Mouse (Mus musculus) liver, embryonic 13.5 days (tissue): Measurements from ENCODE around the gene Gm6904. TPM values are rescaled to one million over a fixed set of nuclear protein-coding genes. Genes with fewer than 3 reads are reported as not detected.
"Not testable (repeated sequence)": the region's sequence is repeated elsewhere in the genome, so short reads cannot be mapped to it uniquely, and the experiment has no call there.

Experiments used
- ATAC-seq: fragments of 200-750 bp; cut with Nextera tagmentation; 2 replicates; pipeline ENCODE4 v1.8.0; 2017; ENCODE audit warnings: low read depth, mild to moderate bottlenecking, moderate number of reproducible peaks, moderate library complexity
- DNase-seq: peaks from one replicate; pipeline ENCODE4 v3.0.0; 2022
- H3K27ac ChIP-seq: fragments of 300-500 bp; sonication (generic); 2 replicates; pipeline ENCODE4 v1.5.1; 2015; ENCODE audit warnings: moderate library complexity, mild to moderate bottlenecking, inconsistent platforms
- H3K27me3 ChIP-seq: fragments of 300-500 bp; sonication (generic); 2 replicates; pipeline ENCODE4 v1.6.1; 2015; ENCODE audit warnings: mild to moderate bottlenecking, inconsistent platforms
- H3K36me3 ChIP-seq: fragments of 300-500 bp; sonication (generic); 2 replicates; pipeline ENCODE4 v1.6.1; 2015; ENCODE audit warnings: mild to moderate bottlenecking, inconsistent platforms
- H3K4me1 ChIP-seq: fragments of 300-500 bp; sonication (generic); replicated peaks from 2 replicates; pipeline ENCODE4 v1.6.1; 2015; ENCODE audit warnings: inconsistent platforms
- H3K4me2 ChIP-seq: fragments of 300-500 bp; sonication (generic); 2 replicates; pipeline ENCODE4 v1.6.1; 2015; ENCODE audit warnings: inconsistent platforms, mild to moderate bottlenecking, moderate library complexity
- H3K4me3 ChIP-seq: fragments of 300-500 bp; sonication (generic); replicated peaks from 2 replicates; pipeline ENCODE4 v1.5.1; 2015; ENCODE audit warnings: mild to moderate bottlenecking, inconsistent platforms
- H3K9ac ChIP-seq: fragments of 300-500 bp; sonication (generic); 2 replicates; pipeline ENCODE4 v1.6.1; 2015; ENCODE audit warnings: mild to moderate bottlenecking, inconsistent platforms
- H3K9me3 ChIP-seq: fragments of 300-500 bp; sonication (generic); replicated peaks from 2 replicates; pipeline ENCODE4 v1.6.1; 2016; ENCODE audit warnings: inconsistent platforms
- WGBS: fragments of 180-500 bp; shearing (Covaris S2); methylation state at CpG from one replicate; pipeline ENCODE4 v1.1.7; 2015; ENCODE audit not compliant: insufficient replicate concordance; 5-methylcytosine and 5-hydroxymethylcytosine counted together
- polyA plus RNA-seq: library from polyadenylated mRNA; unstranded; fragments of >200 nt; fragmentation: Nextera tagmentation; extraction: Ambion mirVana; gene quantifications from 2 replicates; pipeline ENCODE4 v1.2.1, GENCODE M21; 2015

Gm6904 gene
- polyA plus RNA-seq = not detected in 2 replicates

- H3K4me1 ChIP-seq = no peaks in the 10 kb centered on the region; the same call in 1 of the 2 replicates
- no peak within 1 kb of the TSS for H3K27ac ChIP-seq
- no peak within 1 kb of the TSS for H3K4me2 ChIP-seq
- H3K9ac ChIP-seq = no peak within 1 kb of the TSS
- H3K36me3 ChIP-seq = no peaks in the 10 kb centered on the region
- no peaks in the 10 kb centered on the region for H3K9me3 ChIP-seq
- no peaks in the 10 kb centered on the region for H3K27me3 ChIP-seq
- DNase-seq (no peak), ATAC-seq (no peak)
- no peak within 1 kb of the TSS for H3K4me3 ChIP-seq
- WGBS = 36% methylated on average over 3 of the region's 3 CpGs
Measured at GRCm38 (mm10) chr14:59260056-59260455, at the start of gene Gm6904. TSS of gene Gm6904 (minus strand) at chr14:59260216.

GRCm38 (mm10) chr14:59297391-59297790 is 37.4 kb upstream of the Gm6904 start, which contains the start of gene Phf11a:
TSS of gene Phf11a (minus strand) at chr14:59297522.
- H3K4me3 ChIP-seq, H3K27ac ChIP-seq, H3K27me3 ChIP-seq, H3K9ac ChIP-seq, H3K36me3 ChIP-seq, H3K4me2 ChIP-seq, DNase-seq, H3K9me3 ChIP-seq, H3K4me1 ChIP-seq, ATAC-seq: not testable (repeated sequence)
- WGBS = 52% methylated on average over 1 of the region's 1 CpGs

GRCm38 (mm10) chr14:59291769-59292168 is 31.8 kb upstream of the Gm6904 start:
- not testable (repeated sequence) for H3K9ac ChIP-seq, H3K27me3 ChIP-seq, H3K27ac ChIP-seq, H3K36me3 ChIP-seq, H3K9me3 ChIP-seq, H3K4me3 ChIP-seq, H3K4me2 ChIP-seq, H3K4me1 ChIP-seq
- DNase-seq (peak; percentile 3), ATAC-seq (peak; percentile 68; the same call in 1 of the 2 replicates)

GRCm38 (mm10) chr14:59274961-59275360 is 14.9 kb upstream of the Gm6904 start:
- H3K4me1 ChIP-seq, ATAC-seq, H3K4me3 ChIP-seq, H3K27ac ChIP-seq, DNase-seq, H3K36me3 ChIP-seq, H3K27me3 ChIP-seq, H3K9me3 ChIP-seq, H3K9ac ChIP-seq, H3K4me2 ChIP-seq: not testable (repeated sequence)
- WGBS = 70% methylated on average over 4 of the region's 4 CpGs

- not testable (repeated sequence) for H3K4me3 ChIP-seq, H3K9ac ChIP-seq, H3K4me2 ChIP-seq, H3K9me3 ChIP-seq, H3K36me3 ChIP-seq, ATAC-seq, H3K27me3 ChIP-seq, H3K4me1 ChIP-seq, DNase-seq, H3K27ac ChIP-seq
- WGBS = 58% methylated on average over 1 of the region's 1 CpGs
Measured at GRCm38 (mm10) chr14:59255861-59256260, 4.2 kb downstream of the Gm6904 start.

- ATAC-seq, H3K9ac ChIP-seq, H3K4me2 ChIP-seq, H3K27me3 ChIP-seq, H3K27ac ChIP-seq, DNase-seq, H3K4me3 ChIP-seq, H3K36me3 ChIP-seq, H3K4me1 ChIP-seq, H3K9me3 ChIP-seq: not testable (repeated sequence)
- 66% methylated on average over 5 of the region's 5 CpGs for WGBS
Measured at GRCm38 (mm10) chr14:59250350-59250749, 9.7 kb downstream of the Gm6904 start.

- 82% methylated on average over 9 of the region's 9 CpGs for WGBS
- no peaks in the 10 kb centered on the region for H3K9me3 ChIP-seq
- H3K27me3 ChIP-seq = no peaks in the 10 kb centered on the region
- H3K36me3 ChIP-seq = peaks cover 50% of the 10 kb centered on the region
- ATAC-seq = no peak
- no peak overlapping the region for H3K9ac ChIP-seq
- DNase-seq = no peak
- no peak overlapping the region for H3K27ac ChIP-seq
- H3K4me3 ChIP-seq = no peak overlapping the region
- no peaks in the 10 kb centered on the region for H3K4me1 ChIP-seq
- no peak overlapping the region for H3K4me2 ChIP-seq
Measured at GRCm38 (mm10) chr14:59233635-59234034, 26.4 kb downstream of the Gm6904 start.

GRCm38 (mm10) chr14:59232003-59232402 is 28.0 kb downstream of the Gm6904 start:
- Histone ChIP-seq H3K9me3 (no peaks in the 10 kb centered on the region), H3K27ac (no peak overlapping the region), H3K9ac (no peak overlapping the region), H3K36me3 (peaks cover 44% of the 10 kb centered on the region), H3K4me3 (no peak overlapping the region), H3K4me1 (no peaks in the 10 kb centered on the region), H3K27me3 (no peaks in the 10 kb centered on the region), H3K4me2 (no peak overlapping the region)
- WGBS = 49% methylated on average over 5 of the region's 5 CpGs
- ATAC-seq (peak; percentile 71), DNase-seq (peak; percentile 13)

GRCm38 (mm10) chr14:59230331-59230966 is 29.6 kb downstream of the Gm6904 start:
- H3K4me2 ChIP-seq = no peak overlapping the region

GRCm38 (mm10) chr14:59229822-59230221 is 30.2 kb downstream of the Gm6904 start:
- H3K4me3 ChIP-seq = no peak overlapping the region
- ATAC-seq = no peak
- no peak for DNase-seq
- H3K27me3 ChIP-seq = no peaks in the 10 kb centered on the region
- H3K9me3 ChIP-seq = no peaks in the 10 kb centered on the region
- H3K36me3 ChIP-seq = peaks cover 49% of the 10 kb centered on the region
- no peak overlapping the region for H3K27ac ChIP-seq
- H3K4me2 ChIP-seq = no peak overlapping the region
- no peaks in the 10 kb centered on the region for H3K4me1 ChIP-seq
- H3K9ac ChIP-seq = no peak overlapping the region
- 86% methylated on average over 3 of the region's 3 CpGs for WGBS

More at GRCm38 (mm10) chr14:59230331-59230966, 29.6 kb downstream of the Gm6904 start:
- no peak for DNase-seq
- Histone ChIP-seq H3K27ac (no peak overlapping the region), H3K4me3 (no peak overlapping the region), H3K4me1 (no peaks in the 10 kb centered on the region), H3K9ac (no peak overlapping the region), H3K9me3 (no peaks in the 10 kb centered on the region), H3K36me3 (peaks cover 49% of the 10 kb centered on the region), H3K27me3 (no peaks in the 10 kb centered on the region)
- 79% methylated on average over 21 of the region's 21 CpGs for WGBS
- ATAC-seq = no peak

- Histone ChIP-seq H3K4me2 (no peak overlapping the region), H3K27me3 (no peaks in the 10 kb centered on the region), H3K9me3 (no peaks in the 10 kb centered on the region), H3K36me3 (peaks cover 49% of the 10 kb centered on the region), H3K4me3 (no peak overlapping the region), H3K27ac (no peak overlapping the region), H3K4me1 (no peaks in the 10 kb centered on the region), H3K9ac (no peak overlapping the region)
- DNase-seq (no peak), ATAC-seq (no peak)
- 83% methylated on average over 11 of the region's 11 CpGs for WGBS
Measured at GRCm38 (mm10) chr14:59226240-59226639, 33.8 kb downstream of the Gm6904 start.

- H3K4me1 ChIP-seq = no peaks in the 10 kb centered on the region
- no peak overlapping the region for H3K4me3 ChIP-seq
- H3K27ac ChIP-seq = no peak overlapping the region
- DNase-seq = no peak
- no peak for ATAC-seq
- peaks cover 31% of the 10 kb centered on the region for H3K36me3 ChIP-seq
- 57% methylated on average over 3 of the region's 3 CpGs for WGBS
- H3K9me3 ChIP-seq = no peaks in the 10 kb centered on the region
- H3K4me2 ChIP-seq = no peak overlapping the region
- H3K27me3 ChIP-seq = no peaks in the 10 kb centered on the region
- H3K9ac ChIP-seq = no peak overlapping the region
Measured at GRCm38 (mm10) chr14:59219241-59219640, 40.8 kb downstream of the Gm6904 start.
